Mouse (Mus musculus): ENCODE measurements around the gene Cpeb3. TPM values are rescaled to one million over a fixed set of nuclear protein-coding genes. Genes with fewer than 3 reads are reported as not detected.

Cpeb3 gene
- polyA plus RNA-seq (2015; fragmentation: Nextera tagmentation; extraction: Ambion mirVana): 11.2 and 12.9 TPM in 2 replicates

- Histone ChIP-seq H3K4me3 (ENCODE audit: low read depth, low read length) (peak within 1 kb of the TSS; percentile 100), H3K9me3 (replicated peaks; ENCODE audit: control insufficient read depth, low read length, poor library complexity, severe bottlenecking) (no peaks in the 10 kb centered on the region), H3K36me3 (ENCODE audit: control insufficient read depth, insufficient read depth, low read length) (peaks cover 3% of the 10 kb centered on the region), H3K9ac (ENCODE audit: low read depth, low read length) (peak within 1 kb of the TSS; percentile 98), H3K27me3 (ENCODE audit: control insufficient read depth, insufficient read depth, low read depth, low read length) (no peaks in the 10 kb centered on the region), H3K4me1 (ENCODE audit: control insufficient read depth, insufficient read depth, low read length) (peaks cover 20% of the 10 kb centered on the region), H3K4me2 (ENCODE audit: low read length) (peak within 1 kb of the TSS; percentile 58), H3K27ac (ENCODE audit: low read length) (peak within 1 kb of the TSS; percentile 84)
- no peak for ATAC-seq
- WGBS: under 1% methylated on average over 15 of the region's 15 CpGs
These were observed at the start of gene Cpeb3 for GRCm38 (mm10) chr19:37208176-37208755. Gene Cpeb3 (minus strand): TSS chr19:37208601.

GRCm38 (mm10) chr19:37255321-37255720, 46.9 kb upstream of the Cpeb3 start:
- H3K4me2 ChIP-seq (ENCODE audit: low read length): no peak overlapping the region
- H3K9ac ChIP-seq (ENCODE audit: low read depth, low read length): no peak overlapping the region
- no peaks in the 10 kb centered on the region for H3K9me3 ChIP-seq (replicated peaks; ENCODE audit: control insufficient read depth, low read length, poor library complexity, severe bottlenecking)
- 93% methylated on average over 9 of the region's 9 CpGs for WGBS
- no peak overlapping the region for H3K4me3 ChIP-seq (ENCODE audit: low read depth, low read length)
- no peaks in the 10 kb centered on the region for H3K36me3 ChIP-seq (ENCODE audit: control insufficient read depth, insufficient read depth, low read length)
- ATAC-seq: no peak
- no peaks in the 10 kb centered on the region for H3K4me1 ChIP-seq (ENCODE audit: control insufficient read depth, insufficient read depth, low read length)
- no peaks in the 10 kb centered on the region for H3K27me3 ChIP-seq (ENCODE audit: control insufficient read depth, insufficient read depth, low read depth, low read length)
- H3K27ac ChIP-seq (ENCODE audit: low read length): no peak overlapping the region

- no peak for ATAC-seq
- H3K27me3 ChIP-seq (ENCODE audit: control insufficient read depth, insufficient read depth, low read depth, low read length): no peaks in the 10 kb centered on the region
- no peak overlapping the region for H3K4me2 ChIP-seq (ENCODE audit: low read length)
- no peaks in the 10 kb centered on the region for H3K4me1 ChIP-seq (ENCODE audit: control insufficient read depth, insufficient read depth, low read length)
- H3K36me3 ChIP-seq (ENCODE audit: control insufficient read depth, insufficient read depth, low read length): no peaks in the 10 kb centered on the region
- H3K9me3 ChIP-seq (replicated peaks; ENCODE audit: control insufficient read depth, low read length, poor library complexity, severe bottlenecking): no peaks in the 10 kb centered on the region
- 60% methylated on average over 6 of the region's 6 CpGs for WGBS
- H3K27ac ChIP-seq (ENCODE audit: low read length): no peak overlapping the region
- H3K9ac ChIP-seq (ENCODE audit: low read depth, low read length): no peak overlapping the region
- H3K4me3 ChIP-seq (ENCODE audit: low read depth, low read length): no peak overlapping the region
These were observed 43.7 kb upstream of the Cpeb3 start for GRCm38 (mm10) chr19:37252104-37252503.

GRCm38 (mm10) chr19:37248199-37248598, 39.8 kb upstream of the Cpeb3 start:
- no peak overlapping the region for H3K4me3 ChIP-seq (ENCODE audit: low read depth, low read length)
- no peak overlapping the region for H3K27ac ChIP-seq (ENCODE audit: low read length)
- no peak for ATAC-seq
- H3K9ac ChIP-seq (ENCODE audit: low read depth, low read length): no peak overlapping the region
- 70% methylated on average over 3 of the region's 3 CpGs for WGBS
- no peaks in the 10 kb centered on the region for H3K4me1 ChIP-seq (ENCODE audit: control insufficient read depth, insufficient read depth, low read length)
- no peaks in the 10 kb centered on the region for H3K27me3 ChIP-seq (ENCODE audit: control insufficient read depth, insufficient read depth, low read depth, low read length)
- H3K4me2 ChIP-seq (ENCODE audit: low read length): no peak overlapping the region
- H3K9me3 ChIP-seq (replicated peaks; ENCODE audit: control insufficient read depth, low read length, poor library complexity, severe bottlenecking): no peaks in the 10 kb centered on the region
- H3K36me3 ChIP-seq (ENCODE audit: control insufficient read depth, insufficient read depth, low read length): no peaks in the 10 kb centered on the region

GRCm38 (mm10) chr19:37246859-37247258, 38.5 kb upstream of the Cpeb3 start:
- WGBS: 49% methylated on average over 3 of the region's 3 CpGs

GRCm38 (mm10) chr19:37242707-37243106, 34.3 kb upstream of the Cpeb3 start:
- Histone ChIP-seq H3K9ac (ENCODE audit: low read depth, low read length) (no peak overlapping the region), H3K4me3 (ENCODE audit: low read depth, low read length) (no peak overlapping the region), H3K4me2 (ENCODE audit: low read length) (no peak overlapping the region), H3K4me1 (ENCODE audit: control insufficient read depth, insufficient read depth, low read length) (peaks cover 13% of the 10 kb centered on the region), H3K36me3 (ENCODE audit: control insufficient read depth, insufficient read depth, low read length) (no peaks in the 10 kb centered on the region), H3K27ac (ENCODE audit: low read length) (no peak overlapping the region), H3K9me3 (replicated peaks; ENCODE audit: control insufficient read depth, low read length, poor library complexity, severe bottlenecking) (no peaks in the 10 kb centered on the region), H3K27me3 (ENCODE audit: control insufficient read depth, insufficient read depth, low read depth, low read length) (no peaks in the 10 kb centered on the region; the same call in 1 of the 2 replicates)
- 55% methylated on average over 2 of the region's 2 CpGs for WGBS
- no peak for ATAC-seq

More at GRCm38 (mm10) chr19:37246859-37247258, 38.5 kb upstream of the Cpeb3 start:
- Histone ChIP-seq H3K27me3 (ENCODE audit: control insufficient read depth, insufficient read depth, low read depth, low read length) (no peaks in the 10 kb centered on the region), H3K4me2 (ENCODE audit: low read length) (no peak overlapping the region), H3K9ac (ENCODE audit: low read depth, low read length) (no peak overlapping the region), H3K36me3 (ENCODE audit: control insufficient read depth, insufficient read depth, low read length) (no peaks in the 10 kb centered on the region), H3K27ac (ENCODE audit: low read length) (no peak overlapping the region), H3K4me1 (ENCODE audit: control insufficient read depth, insufficient read depth, low read length) (no peaks in the 10 kb centered on the region), H3K9me3 (replicated peaks; ENCODE audit: control insufficient read depth, low read length, poor library complexity, severe bottlenecking) (no peaks in the 10 kb centered on the region), H3K4me3 (ENCODE audit: low read depth, low read length) (no peak overlapping the region)
- ATAC-seq: no peak

- no peaks in the 10 kb centered on the region; the same call in 1 of the 2 replicates for H3K27me3 ChIP-seq (ENCODE audit: control insufficient read depth, insufficient read depth, low read depth, low read length)
- no peaks in the 10 kb centered on the region for H3K9me3 ChIP-seq (replicated peaks; ENCODE audit: control insufficient read depth, low read length, poor library complexity, severe bottlenecking)
- no peak overlapping the region for H3K27ac ChIP-seq (ENCODE audit: low read length)
- H3K4me2 ChIP-seq (ENCODE audit: low read length): no peak overlapping the region
- H3K36me3 ChIP-seq (ENCODE audit: control insufficient read depth, insufficient read depth, low read length): no peaks in the 10 kb centered on the region
- no peak overlapping the region for H3K4me3 ChIP-seq (ENCODE audit: low read depth, low read length)
- peaks cover 14% of the 10 kb centered on the region for H3K4me1 ChIP-seq (ENCODE audit: control insufficient read depth, insufficient read depth, low read length)
- 70% methylated on average over 5 of the region's 5 CpGs for WGBS
- H3K9ac ChIP-seq (ENCODE audit: low read depth, low read length): no peak overlapping the region
- ATAC-seq: no peak
These were observed 32.8 kb upstream of the Cpeb3 start for GRCm38 (mm10) chr19:37241201-37241600.

GRCm38 (mm10) chr19:37239096-37239495, 30.7 kb upstream of the Cpeb3 start:
- no peaks in the 10 kb centered on the region for H3K9me3 ChIP-seq (replicated peaks; ENCODE audit: control insufficient read depth, low read length, poor library complexity, severe bottlenecking)
- no peaks in the 10 kb centered on the region; the same call in 1 of the 2 replicates for H3K27me3 ChIP-seq (ENCODE audit: control insufficient read depth, insufficient read depth, low read depth, low read length)
- no peak overlapping the region for H3K9ac ChIP-seq (ENCODE audit: low read depth, low read length)
- WGBS: 37% methylated on average over 4 of the region's 4 CpGs
- ATAC-seq: no peak
- no peak overlapping the region; the same call in 1 of the 2 replicates for H3K4me2 ChIP-seq (ENCODE audit: low read length)
- H3K27ac ChIP-seq (ENCODE audit: low read length): peak overlapping the region; percentile 28; the same call in 1 of the 2 replicates
- H3K4me3 ChIP-seq (ENCODE audit: low read depth, low read length): no peak overlapping the region; the same call in 1 of the 2 replicates
- peaks cover 14% of the 10 kb centered on the region for H3K4me1 ChIP-seq (ENCODE audit: control insufficient read depth, insufficient read depth, low read length)
- no peaks in the 10 kb centered on the region for H3K36me3 ChIP-seq (ENCODE audit: control insufficient read depth, insufficient read depth, low read length)

GRCm38 (mm10) chr19:37238651-37239050, 30.2 kb upstream of the Cpeb3 start:
- Histone ChIP-seq H3K9me3 (replicated peaks; ENCODE audit: control insufficient read depth, low read length, poor library complexity, severe bottlenecking) (no peaks in the 10 kb centered on the region), H3K4me2 (ENCODE audit: low read length) (no peak overlapping the region; the same call in none of the 2 replicates), H3K4me3 (ENCODE audit: low read depth, low read length) (peak overlapping the region; percentile 4; the same call in 1 of the 2 replicates), H3K36me3 (ENCODE audit: control insufficient read depth, insufficient read depth, low read length) (no peaks in the 10 kb centered on the region), H3K27ac (ENCODE audit: low read length) (peak overlapping the region; percentile 28; the same call in 1 of the 2 replicates), H3K9ac (ENCODE audit: low read depth, low read length) (no peak overlapping the region), H3K27me3 (ENCODE audit: control insufficient read depth, insufficient read depth, low read depth, low read length) (no peaks in the 10 kb centered on the region; the same call in 1 of the 2 replicates), H3K4me1 (ENCODE audit: control insufficient read depth, insufficient read depth, low read length) (peaks cover 14% of the 10 kb centered on the region)
- ATAC-seq: peak; percentile 72
- WGBS: 15% methylated on average over 7 of the region's 7 CpGs

All from midbrain, embryonic 16.5 days (tissue).